Mouse (Mus musculus): ENCODE measurements around the gene Rangrf.
"Not testable (repeated sequence)": the region's sequence is repeated elsewhere in the genome, so short reads cannot be mapped to it uniquely, and the experiment has no call there.

Gene Rangrf

GRCm38 (mm10) chr11:68975601-68976000 is 616 bp upstream of the Rangrf start:
- DNase-seq (ENCODE audit: low spot score), result no peak

DNA sequence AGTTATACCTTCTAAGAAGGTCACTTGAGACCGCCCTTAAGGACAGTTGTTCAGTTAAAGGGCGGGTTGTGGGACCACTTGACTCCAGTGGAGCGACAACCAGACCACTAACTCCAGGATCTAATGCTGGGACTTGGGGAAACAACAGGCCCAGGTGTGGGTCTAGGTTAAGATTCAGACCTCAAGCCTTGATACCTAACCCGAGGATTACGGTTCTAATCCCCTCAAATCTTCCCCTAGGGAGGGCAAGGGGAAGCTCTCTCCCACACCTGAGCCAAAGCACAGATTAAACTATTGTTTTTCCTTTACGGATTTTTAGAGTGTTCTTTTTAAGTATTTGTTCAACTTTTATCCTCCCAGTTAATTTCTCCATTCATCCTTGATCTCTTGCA is 930 bp downstream of the Rangrf start:
- no peak for DNase-seq (ENCODE audit: low spot score)

- peak; percentile 68 for DNase-seq (ENCODE audit: low spot score)
These were observed 1.5 kb downstream of the Rangrf start for GRCm38 (mm10) chr11:68973250-68974058.

- no peak for DNase-seq (ENCODE audit: low spot score)
These were observed 4.8 kb downstream of the Rangrf start for GRCm38 (mm10) chr11:68970232-68970631.

GRCm38 (mm10) chr11:68968752-68969151 is 6.2 kb downstream of the Rangrf start:
- no peak for DNase-seq (ENCODE audit: low spot score)

GRCm38 (mm10) chr11:68967337-68968282 is 7.4 kb downstream of the Rangrf start, which contains the start of gene Slc25a35:
Gene Slc25a35 (plus strand): TSS chr11:68968131.
- peak; percentile 87 for DNase-seq (ENCODE audit: low spot score)

DNA sequence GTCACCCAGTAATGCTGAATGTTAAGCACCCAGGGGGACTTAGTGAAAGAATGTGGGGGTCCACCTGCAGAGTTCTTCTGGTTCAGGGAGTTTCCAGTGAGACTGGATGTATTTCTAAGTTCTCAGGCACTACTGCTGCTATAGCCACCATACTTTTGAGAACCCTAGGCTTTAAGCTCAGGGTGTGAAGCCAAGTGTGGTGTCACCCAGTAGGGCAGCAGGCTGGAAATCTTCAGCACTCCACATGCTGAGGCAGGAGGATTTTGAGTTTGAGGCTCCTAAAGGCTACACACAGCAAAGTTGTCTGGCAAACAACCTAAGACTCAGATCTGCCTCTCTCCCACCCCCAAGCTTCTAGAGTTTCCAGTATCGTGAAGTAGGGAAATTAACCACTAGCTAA is 8.4 kb downstream of the Rangrf start:
- no peak for DNase-seq (ENCODE audit: low spot score)

DNA sequence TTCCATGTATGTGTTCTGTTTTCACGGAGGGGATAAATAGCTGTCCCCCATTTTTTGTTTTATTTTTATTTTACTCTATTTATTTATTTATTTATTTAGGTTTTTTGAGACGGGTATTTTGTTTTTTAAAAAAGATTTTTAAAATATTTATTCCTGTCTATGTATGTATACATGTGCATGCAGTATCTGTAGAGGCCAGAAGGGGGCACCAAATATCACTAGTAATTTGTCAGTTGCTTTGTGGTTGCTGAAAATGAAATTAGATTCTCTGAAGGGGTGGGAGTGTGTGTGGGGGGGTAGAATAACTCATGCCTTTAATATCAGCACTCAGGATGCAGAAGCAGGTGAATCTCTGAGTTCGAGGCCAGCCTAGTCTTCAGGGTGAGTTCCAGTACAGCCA is 9.1 kb downstream of the Rangrf start:
- DNase-seq (ENCODE audit: low spot score), result no peak

GRCm38 (mm10) chr11:68965050-68965449 is 9.9 kb downstream of the Rangrf start:
- no peak for DNase-seq (ENCODE audit: low spot score)

DNA sequence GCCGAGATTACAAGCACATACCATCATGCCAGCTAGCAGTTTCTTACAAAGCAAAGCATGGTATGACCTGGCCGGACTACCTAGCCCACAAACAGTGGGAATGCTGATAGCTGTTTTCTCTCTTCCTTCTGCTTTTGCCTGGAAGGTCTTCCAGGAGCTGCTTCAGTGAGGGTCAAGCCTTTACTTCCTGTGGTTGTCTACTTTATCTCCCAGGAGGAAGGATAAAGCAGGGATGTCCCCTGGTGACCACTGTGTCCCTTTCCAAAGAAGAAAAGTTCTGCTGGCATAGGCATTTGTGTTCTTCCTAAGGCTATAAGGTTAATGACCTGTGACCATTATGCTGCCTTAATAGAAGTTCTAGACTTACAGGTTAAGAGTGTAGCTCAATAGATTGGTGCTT is 11.6 kb downstream of the Rangrf start:
- DNase-seq (ENCODE audit: low spot score), result no peak

DNA sequence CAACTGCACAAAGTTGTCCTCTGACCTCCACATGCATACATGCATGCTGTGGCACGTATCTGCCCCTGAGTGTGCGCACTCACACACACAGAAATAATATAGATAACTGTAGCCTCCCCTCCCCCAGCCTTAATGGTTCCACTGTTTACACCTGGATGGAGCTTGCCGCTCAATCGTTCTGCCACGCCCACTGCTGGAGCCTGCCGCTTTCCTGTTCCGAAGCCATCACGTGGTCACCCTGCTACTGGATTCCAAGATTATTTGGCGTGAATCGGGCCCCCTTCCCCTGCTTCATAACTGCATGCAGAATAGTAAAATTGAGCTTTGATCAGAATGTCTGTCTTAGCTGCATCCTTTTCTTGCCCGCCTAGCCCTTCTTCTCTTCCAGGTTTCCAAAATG is 12.8 kb downstream of the Rangrf start:
- not testable (repeated sequence) for DNase-seq (ENCODE audit: low spot score)

- no peak for DNase-seq (ENCODE audit: low spot score)
These were observed 13.4 kb downstream of the Rangrf start for GRCm38 (mm10) chr11:68961596-68961995.

- no peak for DNase-seq (ENCODE audit: low spot score)
These were observed 17.0 kb downstream of the Rangrf start for GRCm38 (mm10) chr11:68957971-68958370.

DNA sequence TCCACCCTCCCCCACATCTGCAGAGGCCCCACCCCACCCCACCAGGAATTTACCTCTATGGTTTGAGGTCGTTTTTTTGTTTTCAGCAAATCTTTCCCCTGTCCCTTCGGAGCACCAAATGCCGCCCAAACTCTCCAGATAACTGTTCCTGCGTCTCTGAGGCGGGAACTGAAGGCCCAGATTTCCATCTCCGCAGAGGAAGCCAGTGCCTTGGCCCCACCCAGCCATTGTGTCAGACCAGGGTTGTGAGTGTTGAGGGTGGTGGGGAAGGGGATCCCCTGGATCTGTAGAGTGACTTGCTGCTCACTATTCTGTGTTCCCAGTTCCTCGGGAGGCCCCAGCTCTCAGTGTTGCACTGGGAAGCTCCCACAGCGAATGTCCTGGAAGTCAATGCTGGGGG is 17.7 kb downstream of the Rangrf start, which contains the start of gene Arhgef15:
Gene Arhgef15, minus strand, starts transcription at position 173 of the 400 bp plus-strand sequence.
- no peak for DNase-seq (ENCODE audit: low spot score)

- no peak for DNase-seq (ENCODE audit: low spot score)
These were observed 18.3 kb downstream of the Rangrf start for GRCm38 (mm10) chr11:68956697-68957096.

DNA sequence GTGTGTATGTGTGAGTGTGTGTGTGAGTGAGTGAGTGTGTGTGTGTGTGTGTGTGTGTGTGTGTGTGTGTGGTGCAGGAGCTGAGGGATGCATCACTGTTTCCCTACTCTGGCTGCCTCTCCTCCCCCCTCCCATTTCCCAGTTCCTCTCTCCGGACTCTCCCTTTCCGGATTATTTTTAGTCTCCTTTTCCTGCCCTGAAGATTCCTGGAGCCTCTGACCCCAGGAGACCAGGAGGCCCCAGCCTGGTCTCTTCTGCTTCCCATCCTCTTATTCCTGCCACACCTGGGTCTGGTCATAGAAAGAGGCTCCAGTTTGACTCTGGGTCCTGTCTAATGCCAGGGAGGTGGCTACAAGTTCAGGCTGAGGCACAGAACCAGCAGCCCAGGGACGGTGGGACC is 18.9 kb downstream of the Rangrf start:
- DNase-seq (ENCODE audit: low spot score), result no peak

GRCm38 (mm10) chr11:68955473-68955872 is 19.5 kb downstream of the Rangrf start:
- DNase-seq (ENCODE audit: low spot score), result no peak

- no peak for DNase-seq (ENCODE audit: low spot score)
These were observed 20.6 kb downstream of the Rangrf start for GRCm38 (mm10) chr11:68954408-68954807.

DNA sequence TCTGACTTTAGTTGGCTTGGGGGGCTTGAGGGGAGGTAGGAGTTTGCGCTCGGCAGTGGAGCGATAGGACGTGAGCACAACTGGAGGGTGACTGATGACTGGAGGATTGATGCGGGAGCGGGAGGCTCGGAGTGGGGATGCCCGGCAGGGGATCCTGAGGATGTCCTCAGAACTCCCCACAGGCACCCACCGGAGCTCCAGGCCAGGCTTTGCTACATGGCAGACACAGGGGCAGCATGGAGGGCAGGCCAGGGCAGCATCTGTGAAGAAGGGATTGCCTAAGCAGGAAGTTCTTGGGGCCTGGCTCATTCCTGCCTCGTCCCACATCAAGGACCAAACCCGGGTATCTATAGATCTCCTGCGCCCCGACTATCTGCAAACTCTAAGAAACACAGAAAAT is 21.1 kb downstream of the Rangrf start:
- DNase-seq (ENCODE audit: low spot score), result no peak

GRCm38 (mm10) chr11:68947542-68947993 is 27.4 kb downstream of the Rangrf start:
- DNase-seq (ENCODE audit: low spot score), result no peak

- DNase-seq (ENCODE audit: low spot score), result no peak
These were observed 28.1 kb downstream of the Rangrf start for GRCm38 (mm10) chr11:68946806-68947440.

GRCm38 (mm10) chr11:68946001-68946400 is 29.0 kb downstream of the Rangrf start:
- no peak for DNase-seq (ENCODE audit: low spot score)
